Mouse (Mus musculus): Measurements from ENCODE around the gene Baz1b. TPM values are rescaled to one million over a fixed set of nuclear protein-coding genes. Genes with fewer than 3 reads are reported as not detected.
"Not testable (repeated sequence)": the region's sequence is repeated elsewhere in the genome, so short reads cannot be mapped to it uniquely, and the experiment has no call there.

Gene Baz1b
- total and polyA plus RNA-seq, 2 experiments from 2014 or later = 11.9 to 30.0 TPM

DNA sequence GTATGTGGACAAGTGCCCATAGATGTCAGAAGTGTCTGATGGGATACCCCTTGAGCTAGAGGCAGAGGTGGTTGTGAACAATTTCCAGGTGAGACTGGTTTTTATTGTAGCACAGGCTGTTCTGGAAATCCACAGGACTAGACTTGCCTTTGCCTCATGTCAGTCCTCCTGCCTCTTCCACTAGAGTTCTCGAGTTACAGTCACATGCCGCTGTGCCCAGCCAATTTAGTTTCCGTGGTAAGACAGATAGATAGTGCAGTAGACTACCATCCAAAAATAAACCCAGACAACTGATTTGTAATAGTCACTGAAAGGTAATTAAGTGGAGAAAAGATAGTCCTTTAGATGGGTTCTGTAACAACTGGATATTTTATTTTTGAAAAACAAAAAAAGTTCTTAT lies 15.7 kb downstream of the Baz1b start:
- peak; percentile 82 for ATAC-seq (ENCODE audit: insufficient read depth, low read depth)
- no peak for TF ChIP-seq CTCF (IDR thresholded peaks at IDR 0.05; ENCODE audit: low read depth)
- no peak for TF ChIP-seq EP300 (IDR thresholded peaks at IDR 0.05; ENCODE audit: low read depth)
- no peak overlapping the region for H3K4me2 ChIP-seq (ENCODE audit: low read depth, low read length)
- H3K27me3 ChIP-seq (ENCODE audit: control insufficient read depth, insufficient read depth, low read length) = no peaks in the 10 kb centered on the region
- peak overlapping the region; percentile 53 for H3K27ac ChIP-seq (ENCODE audit: low read depth)
- H3K4me1 ChIP-seq (ENCODE audit: control insufficient read depth, insufficient read depth) = no peaks in the 10 kb centered on the region
- WGBS = 37% methylated on average over 3 of the region's 3 CpGs
- no peaks in the 10 kb centered on the region for H3K9me3 ChIP-seq (replicated peaks; ENCODE audit: control insufficient read depth, low read length)
- no peak overlapping the region for H3K4me3 ChIP-seq (ENCODE audit: low read depth, low read length)
- peaks cover 71% of the 10 kb centered on the region for H3K36me3 ChIP-seq (replicated peaks; ENCODE audit: control insufficient read depth, insufficient read depth, low read length)
- DNase-seq (ENCODE audit: low spot score) = peak; percentile 39
- H3K9ac ChIP-seq (replicated peaks; ENCODE audit: low read depth, low read length) = no peak overlapping the region

- H3K27me3 ChIP-seq (ENCODE audit: control insufficient read depth, insufficient read depth, low read length) = no peaks in the 10 kb centered on the region
- H3K27ac ChIP-seq (ENCODE audit: low read depth) = no peak overlapping the region
- no peak overlapping the region for H3K4me3 ChIP-seq (ENCODE audit: low read depth, low read length)
- H3K9ac ChIP-seq (replicated peaks; ENCODE audit: low read depth, low read length) = no peak overlapping the region
- peaks cover 90% of the 10 kb centered on the region for H3K36me3 ChIP-seq (replicated peaks; ENCODE audit: control insufficient read depth, insufficient read depth, low read length)
- TF ChIP-seq CTCF (IDR thresholded peaks at IDR 0.05; ENCODE audit: low read depth) (peak; percentile 20; the same call in 1 of the 2 replicates), EP300 (IDR thresholded peaks at IDR 0.05; ENCODE audit: low read depth) (no peak)
- WGBS = 94% methylated on average over 1 of the region's 1 CpGs
- ATAC-seq (ENCODE audit: insufficient read depth, low read depth) (no peak), DNase-seq (ENCODE audit: low spot score) (no peak)
- no peaks in the 10 kb centered on the region for H3K9me3 ChIP-seq (replicated peaks; ENCODE audit: control insufficient read depth, low read length)
- H3K4me2 ChIP-seq (ENCODE audit: low read depth, low read length) = no peak overlapping the region
- no peaks in the 10 kb centered on the region for H3K4me1 ChIP-seq (ENCODE audit: control insufficient read depth, insufficient read depth)
These were observed 21.1 kb downstream of the Baz1b start for GRCm38 (mm10) chr5:135208197-135208596.

GRCm38 (mm10) chr5:135216871-135217270 lies 29.8 kb downstream of the Baz1b start:
- TF ChIP-seq EP300 (IDR thresholded peaks at IDR 0.05; ENCODE audit: low read depth) = no peak
- no peak for TF ChIP-seq CTCF (IDR thresholded peaks at IDR 0.05; ENCODE audit: low read depth)
- DNase-seq (ENCODE audit: low spot score) (no peak), ATAC-seq (ENCODE audit: insufficient read depth, low read depth) (no peak)
- Histone ChIP-seq H3K9ac (replicated peaks; ENCODE audit: low read depth, low read length) (no peak overlapping the region), H3K9me3 (replicated peaks; ENCODE audit: control insufficient read depth, low read length) (no peaks in the 10 kb centered on the region), H3K4me2 (ENCODE audit: low read depth, low read length) (no peak overlapping the region), H3K4me3 (ENCODE audit: low read depth, low read length) (no peak overlapping the region), H3K27ac (ENCODE audit: low read depth) (no peak overlapping the region), H3K36me3 (replicated peaks; ENCODE audit: control insufficient read depth, insufficient read depth, low read length) (peaks cover 91% of the 10 kb centered on the region), H3K4me1 (ENCODE audit: control insufficient read depth, insufficient read depth) (no peaks in the 10 kb centered on the region), H3K27me3 (ENCODE audit: control insufficient read depth, insufficient read depth, low read length) (no peaks in the 10 kb centered on the region)
- WGBS = 45% methylated on average over 6 of the region's 6 CpGs

DNA sequence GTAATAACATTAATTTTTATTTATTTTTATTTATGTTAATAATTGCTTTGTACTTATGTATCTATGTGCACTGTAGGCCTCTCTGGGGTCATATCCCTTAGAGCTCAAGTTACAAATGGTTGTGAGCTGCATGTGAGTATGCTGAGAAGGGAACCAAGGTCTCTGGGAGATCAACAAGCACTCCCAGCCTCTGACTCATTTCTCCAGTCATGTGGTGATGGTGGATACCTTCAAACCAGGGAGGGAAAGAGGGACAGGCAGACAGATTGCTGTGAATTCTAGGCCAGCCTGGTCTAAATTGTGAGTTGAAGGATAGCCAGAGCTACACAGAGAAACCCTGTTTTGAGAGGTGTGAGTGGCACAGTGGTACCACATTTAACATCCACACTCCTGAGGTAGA lies 33.9 kb downstream of the Baz1b start:
- H3K9me3 ChIP-seq (replicated peaks; ENCODE audit: control insufficient read depth, low read length) = no peaks in the 10 kb centered on the region
- no peak overlapping the region for H3K4me3 ChIP-seq (ENCODE audit: low read depth, low read length)
- no peak overlapping the region for H3K4me2 ChIP-seq (ENCODE audit: low read depth, low read length)
- H3K4me1 ChIP-seq (ENCODE audit: control insufficient read depth, insufficient read depth) = no peaks in the 10 kb centered on the region
- no peak overlapping the region for H3K9ac ChIP-seq (replicated peaks; ENCODE audit: low read depth, low read length)
- no peak for TF ChIP-seq EP300 (IDR thresholded peaks at IDR 0.05; ENCODE audit: low read depth)
- TF ChIP-seq CTCF (IDR thresholded peaks at IDR 0.05; ENCODE audit: low read depth) = no peak
- H3K27me3 ChIP-seq (ENCODE audit: control insufficient read depth, insufficient read depth, low read length) = no peaks in the 10 kb centered on the region
- H3K36me3 ChIP-seq (replicated peaks; ENCODE audit: control insufficient read depth, insufficient read depth, low read length) = peaks cover 84% of the 10 kb centered on the region
- DNase-seq (ENCODE audit: low spot score) = no peak
- H3K27ac ChIP-seq (ENCODE audit: low read depth) = no peak overlapping the region
- no peak for ATAC-seq (ENCODE audit: insufficient read depth, low read depth)

DNA sequence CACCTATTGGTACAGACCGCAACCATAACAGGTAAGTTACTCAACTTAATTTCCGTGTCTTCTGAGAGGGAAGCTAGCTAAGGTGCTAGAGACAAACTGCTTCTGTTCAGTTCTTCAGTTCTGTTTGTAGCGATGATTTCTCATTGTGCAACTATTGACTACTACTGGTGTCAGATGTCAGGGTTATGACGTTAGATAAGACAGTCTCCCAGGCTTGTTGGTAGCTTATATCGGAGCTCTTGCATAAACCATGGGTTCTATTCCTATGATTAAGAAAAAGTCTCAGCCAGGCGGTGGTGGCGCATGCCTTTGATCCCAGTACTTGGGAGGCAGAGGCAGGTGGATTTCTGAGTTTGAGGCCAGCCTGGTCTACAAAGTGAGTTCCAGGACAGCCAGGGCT lies 35.0 kb downstream of the Baz1b start:
- no peak overlapping the region for H3K9ac ChIP-seq (replicated peaks; ENCODE audit: low read depth, low read length)
- 86% methylated on average over 7 of the region's 7 CpGs for WGBS
- H3K9me3 ChIP-seq (replicated peaks; ENCODE audit: control insufficient read depth, low read length) = no peaks in the 10 kb centered on the region
- H3K36me3 ChIP-seq (replicated peaks; ENCODE audit: control insufficient read depth, insufficient read depth, low read length) = peaks cover 82% of the 10 kb centered on the region
- no peaks in the 10 kb centered on the region for H3K4me1 ChIP-seq (ENCODE audit: control insufficient read depth, insufficient read depth)
- DNase-seq (ENCODE audit: low spot score) = no peak
- TF ChIP-seq EP300 (IDR thresholded peaks at IDR 0.05; ENCODE audit: low read depth) (no peak), CTCF (IDR thresholded peaks at IDR 0.05; ENCODE audit: low read depth) (no peak)
- H3K27me3 ChIP-seq (ENCODE audit: control insufficient read depth, insufficient read depth, low read length) = no peaks in the 10 kb centered on the region
- no peak overlapping the region for H3K27ac ChIP-seq (ENCODE audit: low read depth)
- no peak for ATAC-seq (ENCODE audit: insufficient read depth, low read depth)
- no peak overlapping the region for H3K4me2 ChIP-seq (ENCODE audit: low read depth, low read length)
- H3K4me3 ChIP-seq (ENCODE audit: low read depth, low read length) = no peak overlapping the region

GRCm38 (mm10) chr5:135224169-135224568 lies 37.1 kb downstream of the Baz1b start:
- no peaks in the 10 kb centered on the region for H3K9me3 ChIP-seq (replicated peaks; ENCODE audit: control insufficient read depth, low read length)
- H3K27me3 ChIP-seq (ENCODE audit: control insufficient read depth, insufficient read depth, low read length) = no peaks in the 10 kb centered on the region
- H3K4me1 ChIP-seq (ENCODE audit: control insufficient read depth, insufficient read depth) = no peaks in the 10 kb centered on the region
- no peak overlapping the region for H3K4me3 ChIP-seq (ENCODE audit: low read depth, low read length)
- TF ChIP-seq CTCF (IDR thresholded peaks at IDR 0.05; ENCODE audit: low read depth) (no peak), EP300 (IDR thresholded peaks at IDR 0.05; ENCODE audit: low read depth) (no peak)
- H3K9ac ChIP-seq (replicated peaks; ENCODE audit: low read depth, low read length) = no peak overlapping the region
- H3K4me2 ChIP-seq (ENCODE audit: low read depth, low read length) = no peak overlapping the region
- ATAC-seq (ENCODE audit: insufficient read depth, low read depth) = no peak
- 91% methylated on average over 3 of the region's 3 CpGs for WGBS
- H3K36me3 ChIP-seq (replicated peaks; ENCODE audit: control insufficient read depth, insufficient read depth, low read length) = peaks cover 80% of the 10 kb centered on the region
- no peak for DNase-seq (ENCODE audit: low spot score)
- H3K27ac ChIP-seq (ENCODE audit: low read depth) = no peak overlapping the region

- peaks cover 81% of the 10 kb centered on the region for H3K36me3 ChIP-seq (replicated peaks; ENCODE audit: control insufficient read depth, insufficient read depth, low read length)
- not testable (repeated sequence) for H3K27ac ChIP-seq (ENCODE audit: low read depth)
These were observed 38.8 kb downstream of the Baz1b start for GRCm38 (mm10) chr5:135225879-135226278.

More at GRCm38 (mm10) chr5:135225879-135226278, 38.8 kb downstream of the Baz1b start:
- H3K4me1 ChIP-seq (ENCODE audit: control insufficient read depth, insufficient read depth); H3K27me3 ChIP-seq (ENCODE audit: control insufficient read depth, insufficient read depth, low read length); ATAC-seq (ENCODE audit: insufficient read depth, low read depth); H3K9me3 ChIP-seq (replicated peaks; ENCODE audit: control insufficient read depth, low read length); H3K9ac ChIP-seq (replicated peaks; ENCODE audit: low read depth, low read length); H3K4me3 ChIP-seq (ENCODE audit: low read depth, low read length); H3K4me2 ChIP-seq (ENCODE audit: low read depth, low read length); DNase-seq (ENCODE audit: low spot score): not testable (repeated sequence)
- 91% methylated on average over 4 of the region's 4 CpGs for WGBS
